Mouse (Mus musculus) gastrocnemius, postnatal 4 days (tissue): ENCODE results near the gene Wdr20. TPM values are rescaled to one million over a fixed set of nuclear protein-coding genes. Genes with fewer than 3 reads are reported as not detected.
"Not testable (repeated sequence)": the region's sequence is repeated elsewhere in the genome, so short reads cannot be mapped to it uniquely, and the experiment has no call there.

Experiments
- DNase-seq, 2 experiments: peaks; one replicate each; pipeline ENCODE4 v3.0.0; 2021 to 2022; ENCODE audit warnings: low spot score in 2 of 2, mixed read lengths in 2 of 2
- long read RNA-seq, 2 experiments: library from polyadenylated mRNA; stranded (forward); transcript quantifications; one replicate each; pipeline ENCODE4 v2.0.0; 2021
- total RNA-seq, 2 experiments: library from RNA; stranded (reverse); gene quantifications; 2 replicates each; pipeline ENCODE4 v1.2.3; 2021

The Wdr20 gene
- 10 to 100 TPM; 24.6 to 34.2 TPM for total RNA-seq
- long read RNA-seq, experiment 1, transcript Wdr20-205 (3 exons, 1,351 nt), result minor isoform, 8 of 35 reads
- long read RNA-seq, experiment 1, transcript Wdr20-201 (3 exons, 2,384 nt), result major isoform, 10 of 35 reads
- long read RNA-seq, experiment 1, partial matches to known transcripts, result 1 of 35 reads
- long read RNA-seq, experiment 1, other reads (novel, unspliced or antisense), result 13 of 35 reads
- long read RNA-seq, experiment 2, transcript Wdr20-205 (3 exons, 1,351 nt), result minor isoform, 8 of 45 reads
- long read RNA-seq, experiment 2, transcript Wdr20-201 (3 exons, 2,384 nt), result major isoform, 15 of 45 reads
- long read RNA-seq, experiment 2, partial matches to known transcripts, result 2 of 45 reads
- long read RNA-seq, experiment 2, other reads (novel, unspliced or antisense), result 17 of 45 reads

DNA sequence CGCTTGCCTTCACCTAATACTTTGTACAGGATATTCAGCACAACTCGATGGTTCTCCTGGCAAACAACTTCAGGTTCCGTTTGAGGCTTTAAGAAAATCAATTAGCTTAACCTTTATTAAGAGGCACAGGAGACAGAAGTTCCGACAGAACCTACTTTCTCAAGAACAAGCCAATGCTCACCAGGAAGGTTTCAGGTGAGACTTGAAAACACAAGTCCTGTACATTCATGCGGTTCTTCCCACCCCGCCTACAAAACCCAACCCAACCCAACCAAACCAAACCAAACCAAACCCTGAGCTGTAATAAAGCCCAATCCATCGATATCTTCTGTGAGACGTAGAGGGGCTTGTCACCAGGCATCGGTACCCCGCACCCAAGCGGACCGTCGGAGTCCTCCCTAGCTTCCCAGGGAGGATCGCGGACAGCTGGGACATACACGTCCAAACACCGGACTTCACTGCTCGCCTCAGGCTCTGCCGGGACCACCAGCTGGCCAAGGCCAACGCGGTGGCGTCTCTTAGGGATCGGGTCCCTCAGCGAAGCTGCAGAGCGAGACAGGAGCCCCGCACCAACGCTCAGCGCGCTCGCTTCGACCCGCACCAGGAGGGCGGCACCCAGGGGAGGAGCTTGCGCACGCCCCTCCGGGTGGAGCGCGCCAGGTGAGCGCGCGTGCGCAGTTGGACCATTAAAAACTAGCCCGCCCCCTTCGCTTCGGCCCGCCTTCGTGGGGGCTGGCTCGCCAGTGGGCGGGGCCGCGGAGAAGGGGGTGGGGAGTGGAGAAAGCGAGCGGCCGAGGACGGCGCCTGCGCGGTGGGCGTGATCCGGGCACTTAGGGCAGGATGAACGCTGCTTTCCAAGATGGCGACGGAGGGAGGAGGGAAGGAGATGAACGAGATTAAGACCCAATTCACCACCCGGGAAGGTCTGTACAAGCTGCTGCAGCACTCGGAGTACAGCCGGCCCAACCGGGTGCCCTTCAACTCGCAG is at the start of gene Wdr20:
TSS of gene Wdr20 (plus strand) at position 775 of the 988 bp plus-strand sequence.
- DNase-seq, result peak; percentile 99

DNA sequence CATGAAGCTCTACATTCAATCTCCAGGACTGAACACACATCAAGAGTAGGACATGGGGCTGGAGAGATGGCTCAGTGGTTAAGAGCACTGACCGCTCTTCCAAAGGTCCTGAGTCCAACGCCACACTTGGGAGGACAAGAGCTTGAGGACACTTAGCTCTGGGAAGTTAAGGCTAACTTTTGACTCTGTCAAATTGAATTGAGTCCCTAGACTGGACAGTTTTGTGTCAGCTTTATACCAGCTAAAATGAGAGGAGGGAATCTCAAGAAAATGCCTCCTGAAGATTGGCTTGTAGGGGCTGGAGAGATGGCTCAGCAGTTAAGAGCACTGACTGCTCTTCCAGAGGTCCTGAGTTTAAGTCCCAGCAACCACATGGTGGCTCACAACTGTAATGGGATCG is 48.8 kb upstream of the Wdr20 start:
- not testable (repeated sequence) for DNase-seq

DNA sequence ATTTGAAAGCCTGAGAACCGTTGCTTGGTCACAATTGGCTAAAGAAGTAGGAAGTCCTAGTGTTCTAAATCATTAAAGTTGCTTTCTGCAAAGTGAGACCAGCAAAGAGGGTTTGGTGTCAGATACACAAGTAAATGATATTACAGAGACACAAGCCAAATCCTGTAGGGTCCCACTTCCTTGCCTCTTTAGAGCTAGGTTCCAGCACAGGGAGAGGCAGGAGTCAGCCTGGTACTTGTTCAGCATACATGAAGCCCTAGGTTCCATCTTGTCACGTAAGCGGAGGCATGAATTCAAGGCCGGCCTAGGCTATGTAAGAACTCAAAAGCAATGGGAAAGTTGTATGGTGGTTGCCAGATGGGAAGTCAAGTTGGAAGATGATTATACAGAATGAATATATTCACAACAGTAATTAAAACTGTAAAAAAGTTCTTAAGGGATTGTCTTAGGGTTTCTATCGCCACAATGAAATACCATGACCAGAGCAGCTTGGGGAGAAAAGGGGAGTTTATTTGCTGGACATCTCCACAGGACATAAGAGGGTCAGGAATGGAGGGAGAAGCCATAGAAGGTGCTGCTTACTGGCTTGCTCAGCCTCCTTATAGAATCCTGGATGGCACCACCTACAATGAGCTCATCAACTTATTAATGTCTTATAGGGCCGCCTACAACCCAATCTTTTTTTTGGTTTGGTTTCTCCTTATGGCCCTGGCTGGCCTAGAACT is 47.7 kb upstream of the Wdr20 start:
- no peak for DNase-seq

DNA sequence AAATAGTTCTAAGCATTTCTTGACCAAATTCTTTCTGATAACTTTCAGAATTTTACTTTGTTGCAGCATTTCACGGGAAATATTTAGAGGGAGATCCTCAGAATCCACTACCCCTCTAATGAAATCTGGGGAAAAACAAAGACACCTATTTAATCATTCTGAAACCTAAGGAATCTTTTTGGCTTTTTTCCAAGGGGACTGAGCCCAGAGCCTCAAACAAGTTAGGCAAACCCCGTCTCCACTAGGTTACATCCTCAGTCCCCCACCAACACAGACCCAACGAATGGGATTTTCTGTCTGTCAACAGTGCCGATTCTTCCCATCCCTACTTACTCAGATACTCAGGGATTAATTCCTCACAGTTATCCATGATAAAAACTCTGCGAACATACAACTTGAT is 44.4 kb upstream of the Wdr20 start:
- not testable (repeated sequence) for DNase-seq

DNA sequence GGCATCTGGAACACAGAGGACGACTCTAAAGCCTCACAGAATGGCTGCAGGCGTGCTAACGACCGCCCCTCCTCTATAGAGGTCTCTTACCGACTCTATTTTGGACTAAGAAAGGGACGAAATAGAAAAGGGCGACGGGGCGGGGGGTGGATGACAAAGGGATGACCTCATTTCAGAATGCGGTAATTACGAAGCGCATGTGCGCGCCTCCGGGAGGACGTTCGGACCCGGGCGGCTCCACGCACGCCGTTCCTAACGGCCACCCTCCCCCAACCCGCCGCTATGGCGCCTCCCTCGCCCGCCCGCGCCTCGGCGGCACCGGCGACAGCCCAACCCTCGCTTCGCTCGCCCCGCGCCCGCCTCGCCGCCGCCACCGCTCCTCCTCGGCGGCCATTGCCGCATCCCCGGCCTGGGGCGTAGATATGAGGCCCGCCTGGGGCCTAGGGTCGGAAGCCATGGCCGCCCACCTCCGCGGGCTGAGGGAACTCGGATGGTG is 42.0 kb upstream of the Wdr20 start:
- DNase-seq, result peak; percentile 37 to 56

DNA sequence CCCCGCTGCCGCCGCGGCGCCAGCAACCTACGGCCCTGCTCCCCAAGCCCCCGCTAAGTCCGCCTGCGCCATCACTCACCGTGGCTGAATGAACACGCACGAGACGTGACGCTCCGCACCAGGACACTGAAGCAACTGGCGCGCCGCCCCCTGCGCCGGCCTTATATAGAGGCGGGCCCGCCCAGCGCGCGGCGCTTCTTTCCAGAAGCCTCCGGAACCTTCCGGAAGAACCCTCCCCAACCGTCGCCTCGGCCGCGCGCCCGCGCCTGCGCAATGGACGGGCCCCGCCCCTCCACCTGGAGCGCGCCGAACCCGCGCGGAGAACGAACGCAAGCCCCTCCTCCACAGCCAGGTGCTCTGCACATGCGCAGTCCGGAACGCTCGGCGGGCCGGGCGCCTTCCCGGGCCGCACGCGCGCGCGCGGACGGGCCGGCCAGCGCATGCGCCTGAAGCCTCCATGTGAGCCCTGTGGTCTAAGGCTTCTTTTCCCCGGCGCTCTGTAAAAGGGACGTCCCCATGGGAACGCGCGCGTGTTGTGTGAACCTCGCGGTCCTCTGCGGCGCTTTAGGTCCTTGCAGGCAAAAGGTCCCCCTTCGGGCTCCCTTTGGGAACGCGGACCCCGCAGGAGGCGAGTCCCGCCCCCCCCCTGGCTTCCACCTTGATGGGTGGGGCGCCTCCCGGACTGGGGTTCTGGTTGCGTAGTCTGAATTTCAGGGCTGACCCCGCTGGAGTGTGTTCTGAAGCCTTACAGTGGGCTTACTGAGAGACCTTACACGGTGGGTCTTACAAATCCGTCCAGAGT is 41.4 kb upstream of the Wdr20 start:
- DNase-seq, result peak; percentile 96 to 98

DNA sequence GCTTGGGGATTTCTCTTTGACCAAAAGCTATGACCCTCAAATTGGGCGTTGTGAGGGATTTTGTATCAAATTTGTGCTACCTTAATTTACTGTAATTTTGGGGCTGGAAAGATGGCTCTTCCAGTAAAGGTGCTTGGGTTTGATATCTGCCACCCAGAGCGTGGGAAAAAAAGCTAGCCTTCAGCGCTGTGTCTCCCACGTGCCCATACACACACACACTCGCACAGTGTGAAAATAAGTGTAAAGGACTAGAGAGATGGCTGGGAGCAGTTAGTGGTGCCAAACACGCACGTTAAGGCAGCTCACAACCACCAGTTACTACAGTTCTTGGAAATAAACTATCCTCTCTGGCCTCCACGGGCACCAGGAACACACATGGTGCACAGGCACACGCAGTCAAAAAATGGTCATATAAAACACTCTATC is 40.8 kb upstream of the Wdr20 start:
- DNase-seq, result no peak

DNA sequence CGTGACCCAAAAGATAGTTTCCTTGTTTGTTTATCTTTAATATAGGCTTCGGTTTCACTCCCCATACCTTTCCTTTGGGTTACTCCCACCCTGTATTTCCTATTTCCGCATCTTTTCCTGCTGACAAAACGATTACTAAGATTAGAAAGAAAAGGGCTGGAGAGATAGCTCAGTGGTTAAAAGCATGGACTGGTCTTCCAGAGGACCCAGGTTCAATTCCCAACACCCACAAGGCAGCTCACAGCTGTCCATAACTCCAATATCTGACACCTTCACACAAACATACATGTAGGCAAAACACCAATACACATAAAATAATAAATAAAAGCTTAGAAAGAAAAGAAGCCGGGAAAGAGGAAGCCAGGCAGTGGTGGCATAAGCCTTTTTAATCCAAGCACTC is 40.3 kb upstream of the Wdr20 start:
- DNase-seq, result no peak

DNA sequence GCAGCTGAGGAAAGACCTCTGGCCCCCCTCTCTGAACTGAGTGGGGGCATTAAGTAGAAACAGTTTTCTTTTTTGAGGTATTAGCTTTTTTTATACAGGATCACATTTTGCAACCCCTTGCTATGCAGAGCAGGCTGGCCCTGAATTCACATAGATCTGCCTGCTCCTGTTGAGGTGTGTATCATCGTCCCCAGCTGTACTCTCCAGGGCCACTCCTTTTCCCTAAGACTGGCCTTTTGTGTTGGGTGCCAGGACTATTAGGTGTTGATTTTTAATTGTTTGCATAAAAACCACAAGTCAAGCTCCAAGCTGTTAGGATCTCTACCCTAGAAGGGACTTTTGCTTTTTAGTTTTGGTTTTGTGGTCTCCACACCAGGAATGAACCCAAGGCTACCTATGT is 39.7 kb upstream of the Wdr20 start:
- no peak for DNase-seq

DNA sequence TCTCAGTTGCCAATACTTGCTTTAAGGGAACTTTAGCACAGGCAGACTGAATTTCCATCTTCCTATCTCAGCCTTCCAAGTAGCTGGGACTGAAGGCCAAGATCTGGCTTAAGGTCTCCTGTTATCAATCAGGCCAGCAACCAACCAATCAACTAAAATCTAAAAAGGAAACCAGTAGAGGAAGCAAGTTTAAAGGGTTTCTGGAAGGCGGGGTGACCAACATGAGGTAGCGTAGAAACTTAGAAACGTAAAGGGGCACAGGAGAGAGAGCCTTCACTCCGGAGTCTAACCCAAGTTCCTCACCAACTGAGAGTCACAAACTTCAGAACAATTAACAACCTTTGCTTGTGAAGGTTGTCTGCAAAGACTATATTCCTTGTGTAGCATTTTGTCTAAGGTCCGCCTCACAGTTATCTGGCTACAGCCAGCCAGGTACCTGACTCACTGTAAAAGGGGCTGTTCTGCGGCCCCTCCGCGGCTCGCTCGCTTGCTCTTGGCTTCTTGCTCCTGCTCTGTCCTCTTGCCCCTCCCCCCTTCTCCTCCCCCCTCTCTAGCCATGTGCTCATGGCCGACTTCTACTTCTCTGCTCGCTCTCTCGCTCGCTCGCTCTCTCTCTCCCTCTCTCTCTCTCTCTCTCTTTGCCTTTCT is 39.1 kb upstream of the Wdr20 start:
- no peak for DNase-seq

DNA sequence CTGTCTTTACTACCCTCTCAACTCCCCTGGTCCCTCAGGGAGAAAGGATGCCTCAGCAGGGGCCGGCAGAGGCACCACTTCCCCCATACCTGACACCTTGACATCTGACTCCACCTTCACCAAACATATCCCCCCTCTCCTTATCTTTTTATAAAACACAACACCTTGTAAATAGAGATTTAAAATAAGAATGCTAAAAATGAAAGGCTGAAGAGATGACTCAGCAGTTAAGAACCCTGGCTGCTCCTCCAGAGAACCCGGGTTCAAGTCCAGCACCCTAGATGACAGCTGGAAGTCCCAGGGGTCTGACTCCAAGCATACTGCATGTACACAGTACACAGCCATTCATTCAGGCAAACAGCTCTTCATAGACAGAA is 38.6 kb upstream of the Wdr20 start:
- DNase-seq, result no peak

DNA sequence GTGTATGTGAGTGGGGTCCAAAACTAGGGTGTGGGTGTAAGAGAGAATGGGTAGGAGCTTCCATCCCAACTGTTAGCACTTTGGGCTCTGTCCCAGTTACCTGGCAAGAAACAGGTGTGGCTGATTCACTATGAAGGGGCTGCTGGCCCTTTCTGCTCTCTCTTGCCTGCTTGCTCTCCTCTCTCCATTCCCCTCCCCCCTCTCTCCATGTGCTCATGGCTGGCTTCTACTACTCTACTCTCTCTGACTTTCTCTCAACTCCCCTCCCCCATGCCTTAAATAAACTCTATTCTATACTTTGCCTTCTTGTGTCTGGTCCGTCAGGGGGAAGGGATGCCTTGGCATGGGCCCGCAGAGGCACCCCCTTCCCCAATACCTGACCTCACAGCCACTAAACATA is 37.0 kb upstream of the Wdr20 start:
- DNase-seq, result no peak

DNA sequence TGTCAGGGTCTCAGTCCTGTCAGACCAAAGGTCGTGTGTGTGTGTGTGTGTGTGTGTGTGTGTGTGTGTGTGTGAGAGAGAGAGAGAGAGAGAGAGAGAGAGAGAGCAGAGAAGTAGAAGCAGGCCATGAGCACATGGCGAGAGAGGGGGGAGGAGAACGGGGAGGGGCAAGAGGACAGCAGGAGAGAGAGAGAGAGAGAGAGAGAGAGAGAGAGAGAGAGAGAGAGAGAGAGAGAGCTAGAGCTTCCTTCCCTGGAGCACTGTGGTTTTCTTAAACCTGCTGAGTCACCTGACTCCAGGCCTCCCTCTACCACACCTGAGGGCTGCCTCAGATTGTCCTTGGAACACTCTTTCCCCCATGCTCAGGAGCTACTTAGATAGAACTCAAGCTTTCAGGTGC is 36.4 kb upstream of the Wdr20 start:
- DNase-seq, result not testable (repeated sequence)

DNA sequence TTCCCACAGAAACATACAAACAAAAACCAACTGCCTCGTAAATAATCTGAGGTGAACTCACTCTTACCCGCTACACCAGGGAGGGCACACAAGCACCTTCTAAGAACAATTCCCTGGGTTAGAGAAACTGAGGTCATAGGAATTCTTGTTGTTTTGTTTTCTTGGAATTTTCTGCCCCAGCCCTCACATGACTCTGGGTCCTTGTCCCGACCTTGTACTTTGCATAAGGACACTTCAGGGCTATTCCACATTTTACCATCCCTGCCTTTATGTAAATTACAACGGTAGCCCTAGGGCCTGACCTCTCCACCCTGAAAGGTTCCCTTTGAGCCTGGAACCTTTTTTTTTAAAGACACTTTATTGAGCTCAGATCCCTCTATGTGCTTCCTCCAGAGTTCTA is 35.2 kb upstream of the Wdr20 start, which contains the start of gene Hsp90aa1:
TSS of gene Hsp90aa1 (minus strand) at position 173 of the 400 bp plus-strand sequence.
- DNase-seq, result no peak

DNA sequence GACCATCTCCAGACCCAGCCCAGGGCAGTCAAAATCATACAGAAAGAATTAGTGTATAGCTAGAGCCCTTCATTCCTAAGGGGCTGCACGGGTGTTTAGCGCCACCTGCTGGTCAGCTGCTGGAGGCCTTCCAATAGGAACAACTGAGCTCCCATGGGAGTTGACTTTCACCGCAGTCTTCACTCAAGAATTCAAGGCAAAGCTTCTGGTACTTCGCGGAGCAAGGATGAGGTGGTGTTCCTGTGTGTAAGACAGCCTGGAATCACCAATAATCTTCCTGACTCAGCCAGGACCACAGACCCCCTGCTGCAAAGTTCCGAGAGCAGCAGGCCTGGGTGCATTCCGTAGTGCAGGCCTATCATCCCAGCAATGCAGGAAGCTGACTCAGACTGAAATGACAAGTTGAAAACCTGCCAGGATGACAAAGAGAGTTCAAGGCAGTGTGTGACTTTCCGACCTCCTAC is 34.7 kb upstream of the Wdr20 start:
- peak; percentile 72 to 88 for DNase-seq

DNA sequence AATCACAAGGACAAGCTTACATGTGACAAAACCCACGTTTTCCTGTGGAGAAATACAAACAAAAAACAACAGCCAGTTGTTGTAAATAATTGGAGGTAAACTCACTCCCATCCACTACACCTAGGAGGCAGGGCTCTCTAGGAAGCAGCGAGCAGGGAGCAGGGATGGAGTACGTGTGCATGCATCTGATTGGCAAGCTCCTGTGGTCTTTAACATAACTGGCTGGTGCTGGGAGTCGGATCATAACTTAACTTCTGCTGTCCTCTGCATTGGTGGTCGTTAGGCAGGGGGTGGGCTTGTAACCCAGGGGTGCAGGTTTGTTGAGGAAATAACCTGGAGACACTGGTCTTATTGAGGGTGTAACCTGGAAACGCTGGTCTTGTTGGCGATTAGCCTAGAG is 34.1 kb upstream of the Wdr20 start:
- no peak for DNase-seq

DNA sequence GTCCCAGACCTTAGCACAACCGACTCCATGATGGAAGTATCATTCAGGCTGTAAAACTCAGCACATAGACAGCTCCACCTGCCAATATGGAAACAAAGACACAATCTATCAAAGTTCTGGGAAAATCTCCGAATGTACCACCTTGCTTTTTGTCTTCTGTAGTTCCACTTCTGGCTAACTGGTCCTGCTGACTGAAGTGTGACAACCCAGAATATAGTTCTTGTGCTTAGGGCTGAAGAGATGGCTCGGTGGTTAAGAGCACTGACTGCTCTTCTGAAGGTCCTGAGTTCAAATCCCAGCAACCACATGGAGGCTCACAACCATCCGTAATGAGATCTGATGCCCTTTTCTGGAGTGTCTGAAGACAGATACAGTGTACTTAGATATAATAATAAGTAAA is 32.3 kb upstream of the Wdr20 start:
- not testable (repeated sequence) for DNase-seq

DNA sequence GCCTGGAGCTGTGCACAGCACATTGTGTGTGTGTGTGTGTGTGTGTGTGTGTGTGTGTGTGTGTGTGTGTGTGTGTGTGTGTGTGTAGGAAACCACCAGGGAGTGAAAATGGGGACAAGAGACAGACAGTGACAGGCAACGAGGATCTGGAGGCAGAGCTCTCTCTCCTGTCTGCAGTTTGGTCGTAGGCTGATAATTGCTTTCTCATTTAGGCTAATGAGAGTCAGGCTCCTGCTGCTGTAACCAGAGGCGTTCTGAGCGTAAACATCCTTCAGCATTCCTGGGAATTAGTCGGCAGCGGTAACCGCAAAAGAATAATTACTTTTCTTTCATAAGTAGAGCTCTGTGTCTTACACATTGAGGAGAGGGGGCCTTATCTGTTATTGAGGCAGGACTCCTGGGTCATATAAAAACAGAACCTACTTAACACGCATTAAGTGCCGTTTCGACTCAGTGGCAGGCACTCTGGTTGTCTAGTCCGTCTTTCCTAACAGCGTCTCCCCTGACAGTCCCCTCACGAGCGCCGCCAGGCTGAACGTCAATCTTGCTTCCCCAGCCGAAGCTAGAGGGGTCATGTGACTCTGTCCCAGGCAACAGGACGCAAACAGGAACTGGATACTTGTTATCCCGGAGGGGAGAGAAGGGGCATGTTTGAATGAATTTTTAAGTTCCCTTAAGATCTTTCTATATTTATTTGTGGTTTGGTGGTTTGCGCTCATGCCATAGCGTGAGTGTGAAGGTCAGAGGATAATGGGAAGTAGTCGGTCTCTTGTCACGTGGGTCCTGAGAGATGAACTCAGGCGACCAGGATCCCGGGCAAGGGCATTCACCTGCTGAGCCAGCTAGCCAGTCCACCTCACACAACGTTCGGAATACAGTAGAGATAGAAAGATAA is 31.2 kb upstream of the Wdr20 start:
- peak in 1 of 2 experiments; percentile 37 for DNase-seq

DNA sequence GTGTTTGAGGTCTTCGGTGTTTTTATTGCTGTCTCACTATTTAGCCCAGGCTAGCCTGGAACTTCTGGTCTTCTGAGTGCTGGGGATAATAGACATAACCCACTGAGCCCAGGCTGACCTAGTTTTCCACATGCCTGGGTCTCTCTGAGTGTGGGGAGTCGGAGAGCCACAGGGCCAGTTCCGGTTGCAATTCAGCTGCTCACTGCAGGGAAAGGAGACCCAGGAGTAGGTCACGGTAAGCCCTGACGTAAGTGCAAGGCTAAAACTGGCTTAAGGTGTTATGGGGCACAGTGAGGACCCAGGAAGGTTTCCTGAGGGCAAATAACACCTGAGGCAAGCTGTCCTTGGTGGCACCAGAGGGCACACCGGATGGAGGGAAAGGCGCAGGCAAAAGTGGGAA is 30.3 kb upstream of the Wdr20 start:
- no peak for DNase-seq
